Mouse (Mus musculus) embryonic facial prominence, embryonic 14.5 days (tissue): ENCODE data around the gene Eif4e2. TPM values are rescaled to one million over a fixed set of nuclear protein-coding genes. Genes with fewer than 3 reads are reported as not detected.
A peak's percentile ranks its signal among the peaks of the same experiment; 100 is the strongest.

ENCODE experiments used
- ATAC-seq: fragments of 200-750 bp; cut with Nextera tagmentation; 2 replicates; pipeline ENCODE4 v1.8.0; 2017; ENCODE audit warnings: low read depth, moderate number of reproducible peaks, moderate TSS enrichment
- DNase-seq: peaks from one replicate; pipeline ENCODE4 v3.0.0-alpha.2; 2015; ENCODE audit warnings: low spot score
- H3K27ac ChIP-seq: fragments of 300-500 bp; sonication (generic); replicated peaks from 2 replicates; pipeline ENCODE4 v1.5.1; 2014; ENCODE audit warnings: low read depth, mild to moderate bottlenecking, low read length, moderate library complexity
- H3K27me3 ChIP-seq: fragments of 300-500 bp; sonication (generic); replicated peaks from 2 replicates; pipeline ENCODE4 v1.6.1; 2014; ENCODE audit warnings: low read length; ENCODE audit not compliant: control insufficient read depth, insufficient read depth
- H3K36me3 ChIP-seq: fragments of 300-500 bp; sonication (generic); 2 replicates; pipeline ENCODE4 v1.6.1; 2014; ENCODE audit warnings: low read length, mixed read lengths; ENCODE audit not compliant: control insufficient read depth, insufficient read depth
- H3K4me1 ChIP-seq: fragments of 300-500 bp; sonication (generic); 2 replicates; pipeline ENCODE4 v1.6.1; 2014; ENCODE audit warnings: antibody characterized with exemption, low read length; ENCODE audit not compliant: control insufficient read depth, insufficient read depth
- H3K4me2 ChIP-seq: fragments of 300-500 bp; sonication (generic); 2 replicates; pipeline ENCODE4 v1.6.1; 2014; ENCODE audit warnings: low read depth, mild to moderate bottlenecking, low read length, moderate library complexity, mixed read lengths
- H3K4me3 ChIP-seq: fragments of 300-500 bp; sonication (generic); 2 replicates; pipeline ENCODE4 v1.5.1; 2014; ENCODE audit warnings: low read depth, mild to moderate bottlenecking, low read length
- H3K9ac ChIP-seq: fragments of 300-500 bp; sonication (generic); 2 replicates; pipeline ENCODE4 v1.6.1; 2014; ENCODE audit warnings: low read depth, mild to moderate bottlenecking, low read length, moderate library complexity, mixed read lengths
- H3K9me3 ChIP-seq: fragments of 300-500 bp; sonication (generic); 2 replicates; pipeline ENCODE4 v1.6.1; 2016; ENCODE audit warnings: low read length; ENCODE audit not compliant: control insufficient read depth
- WGBS: fragments of 180-500 bp; shearing (Covaris S2); extraction: QIAGEN DNeasy Blood & Tissue Kit; methylation state at CpG from one replicate; pipeline ENCODE4 v1.1.7; 2014; 5-methylcytosine and 5-hydroxymethylcytosine counted together
- polyA plus RNA-seq: library from polyadenylated mRNA; unstranded; fragments of >200 nt; fragmentation: Nextera tagmentation; extraction: Ambion mirVana; gene quantifications from 2 replicates; pipeline ENCODE4 v1.2.1, GENCODE M21; 2014

Eif4e2 gene
- polyA plus RNA-seq, 1 experiment from 2014 or later = 136 TPM

GRCm38 (mm10) chr1:87190429-87190828 is 23.3 kb upstream of the Eif4e2 start, which contains the start of gene Chrnd:
Gene Chrnd (plus strand): TSS chr1:87190607.
- H3K4me3 ChIP-seq = no peak within 1 kb of the TSS
- 20% methylated on average over 4 of the region's 4 CpGs for WGBS
- peak; percentile 84 for DNase-seq
- H3K4me1 ChIP-seq = no peaks in the 10 kb centered on the region
- H3K36me3 ChIP-seq = no peaks in the 10 kb centered on the region
- H3K4me2 ChIP-seq = no peak within 1 kb of the TSS
- peak; percentile 80 for ATAC-seq
- peaks cover 18% of the 10 kb centered on the region for H3K27me3 ChIP-seq
- H3K9me3 ChIP-seq = no peaks in the 10 kb centered on the region
- H3K9ac ChIP-seq = no peak within 1 kb of the TSS
- no peak within 1 kb of the TSS; the same call in 1 of the 2 replicates for H3K27ac ChIP-seq

- DNase-seq (no peak), ATAC-seq (no peak)
- Histone ChIP-seq H3K36me3 (no peaks in the 10 kb centered on the region), H3K4me3 (no peak overlapping the region), H3K4me1 (no peaks in the 10 kb centered on the region), H3K9me3 (no peaks in the 10 kb centered on the region), H3K9ac (no peak overlapping the region), H3K4me2 (no peak overlapping the region), H3K27me3 (no peaks in the 10 kb centered on the region; the same call in 1 of the 2 replicates), H3K27ac (no peak overlapping the region)
- WGBS = 75% methylated on average over 9 of the region's 9 CpGs
Observed at GRCm38 (mm10) chr1:87197296-87197695, 16.4 kb upstream of the Eif4e2 start.

- H3K9ac ChIP-seq = no peak overlapping the region
- H3K4me1 ChIP-seq = no peaks in the 10 kb centered on the region
- H3K4me2 ChIP-seq = no peak overlapping the region
- ATAC-seq = no peak
- WGBS = 73% methylated on average over 12 of the region's 12 CpGs
- no peaks in the 10 kb centered on the region for H3K36me3 ChIP-seq
- no peak overlapping the region for H3K4me3 ChIP-seq
- DNase-seq = no peak
- no peak overlapping the region for H3K27ac ChIP-seq
- no peaks in the 10 kb centered on the region; the same call in 1 of the 2 replicates for H3K27me3 ChIP-seq
- no peaks in the 10 kb centered on the region for H3K9me3 ChIP-seq
Observed at GRCm38 (mm10) chr1:87198119-87199065, 15.3 kb upstream of the Eif4e2 start.

- no peak for ATAC-seq
- 30% methylated on average over 2 of the region's 2 CpGs for WGBS
- Histone ChIP-seq H3K27ac (no peak overlapping the region), H3K4me1 (no peaks in the 10 kb centered on the region), H3K9ac (no peak overlapping the region), H3K4me3 (no peak overlapping the region), H3K36me3 (no peaks in the 10 kb centered on the region), H3K9me3 (no peaks in the 10 kb centered on the region), H3K4me2 (no peak overlapping the region), H3K27me3 (peaks cover 3% of the 10 kb centered on the region; the same call in 1 of the 2 replicates)
- no peak for DNase-seq
Observed at GRCm38 (mm10) chr1:87200811-87201210, 12.9 kb upstream of the Eif4e2 start.

- Histone ChIP-seq H3K4me2 (no peak overlapping the region), H3K9ac (no peak overlapping the region), H3K4me1 (no peaks in the 10 kb centered on the region), H3K27ac (no peak overlapping the region), H3K9me3 (no peaks in the 10 kb centered on the region), H3K36me3 (no peaks in the 10 kb centered on the region), H3K27me3 (peaks cover 10% of the 10 kb centered on the region; the same call in 1 of the 2 replicates), H3K4me3 (no peak overlapping the region)
- DNase-seq (no peak), ATAC-seq (no peak)
- 50% methylated on average over 1 of the region's 1 CpGs for WGBS
Observed at GRCm38 (mm10) chr1:87201848-87202247, 11.9 kb upstream of the Eif4e2 start.

- H3K36me3 ChIP-seq = no peaks in the 10 kb centered on the region
- H3K4me2 ChIP-seq = no peak overlapping the region
- no peaks in the 10 kb centered on the region for H3K4me1 ChIP-seq
- WGBS = 86% methylated on average over 5 of the region's 5 CpGs
- H3K27ac ChIP-seq = no peak overlapping the region
- no peak overlapping the region for H3K4me3 ChIP-seq
- H3K9me3 ChIP-seq = no peaks in the 10 kb centered on the region
- ATAC-seq (no peak), DNase-seq (no peak)
- peaks cover 22% of the 10 kb centered on the region; the same call in 1 of the 2 replicates for H3K27me3 ChIP-seq
- no peak overlapping the region for H3K9ac ChIP-seq
Observed at GRCm38 (mm10) chr1:87203779-87204178, 9.9 kb upstream of the Eif4e2 start.

- Histone ChIP-seq H3K27me3 (peaks cover 22% of the 10 kb centered on the region; the same call in 1 of the 2 replicates), H3K9ac (no peak within 1 kb of the TSS), H3K27ac (no peak within 1 kb of the TSS), H3K9me3 (no peaks in the 10 kb centered on the region), H3K4me1 (no peaks in the 10 kb centered on the region), H3K4me2 (no peak within 1 kb of the TSS), H3K36me3 (no peaks in the 10 kb centered on the region), H3K4me3 (no peak within 1 kb of the TSS)
- WGBS = 86% methylated on average over 7 of the region's 7 CpGs
- DNase-seq (no peak), ATAC-seq (0 out of 2 replicates have a peak, but pooled peaks have one; percentile 8)
Observed at GRCm38 (mm10) chr1:87204465-87204864, 9.2 kb upstream of the Eif4e2 start, which contains the start of gene Chrng. Gene Chrng (plus strand): TSS chr1:87204657.

GRCm38 (mm10) chr1:87205038-87205437 is 8.7 kb upstream of the Eif4e2 start:
- Histone ChIP-seq H3K9me3 (no peaks in the 10 kb centered on the region), H3K36me3 (no peaks in the 10 kb centered on the region), H3K27ac (no peak overlapping the region), H3K9ac (no peak overlapping the region), H3K4me3 (no peak overlapping the region), H3K4me1 (no peaks in the 10 kb centered on the region), H3K27me3 (peaks cover 22% of the 10 kb centered on the region; the same call in 1 of the 2 replicates), H3K4me2 (no peak overlapping the region)
- peak; percentile 17; the same call in 1 of the 2 replicates for ATAC-seq
- 38% methylated on average over 6 of the region's 6 CpGs for WGBS
- no peak for DNase-seq
